ENCODE assay signal across 11 mouse cellular contexts in genomic region chr4:107822936-107823411, GRCm38 (mm10). TPM values are rescaled to one million over a fixed set of nuclear protein-coding genes. Genes with fewer than 3 reads are reported as not detected.
A peak's percentile ranks its signal among the peaks of the same experiment; 100 is the strongest.
DNase-seq lines count a peak whose midpoint lies in the region; ATAC-seq lines count a peak whose summit lies in the region.
"Had no signal": no experiment of that assay in that cellular context is flagged by ENCODE, and none has a peak within 500 bp of the region (broad histone marks: within the 10 kb centered on the region; RNA-seq: fewer than 3 reads in every experiment).

No protein-coding gene starts in this region.

- peaks cover 27% of the 10 kb centered on the region for H3K4me1 ChIP-seq in kidney, embryonic 15.5 days
- H3K4me1 ChIP-seq in embryonic facial prominence, embryonic 13.5 days, result peaks cover 41% of the 10 kb centered on the region
- peaks cover 96% of the 10 kb centered on the region for H3K4me1 ChIP-seq in hindbrain, embryonic 15.5 days (replicated peaks)
- H3K4me1 ChIP-seq in neural tube, embryonic 13.5 days (replicated peaks), result peaks cover 99% of the 10 kb centered on the region

- no peaks in the 10 kb centered on the region for H3K36me3 ChIP-seq in kidney, embryonic 15.5 days
- no peaks in the 10 kb centered on the region for H3K36me3 ChIP-seq in embryonic facial prominence, embryonic 13.5 days
- H3K36me3 ChIP-seq in hindbrain, embryonic 15.5 days, result no peaks in the 10 kb centered on the region
- peaks cover 14% of the 10 kb centered on the region; the same call in 1 of the 2 replicates for H3K36me3 ChIP-seq in neural tube, embryonic 13.5 days
- H3K36me3 ChIP-seq: liver, embryonic 13.5 days had no signal

- no peaks in the 10 kb centered on the region for H3K9me3 ChIP-seq in kidney, embryonic 15.5 days (replicated peaks)
- no peaks in the 10 kb centered on the region for H3K9me3 ChIP-seq in embryonic facial prominence, embryonic 13.5 days
- no peaks in the 10 kb centered on the region for H3K9me3 ChIP-seq in hindbrain, embryonic 15.5 days
- H3K9me3 ChIP-seq in neural tube, embryonic 13.5 days, result no peaks in the 10 kb centered on the region
- H3K9me3 ChIP-seq: G1E; liver, embryonic 13.5 days had no signal

- no peak overlapping the region for H3K9ac ChIP-seq in kidney, embryonic 15.5 days
- 0 out of 2 replicates have a peak overlapping the region, but pooled peaks have one; percentile 51 for H3K9ac ChIP-seq in embryonic facial prominence, embryonic 13.5 days
- peak overlapping the region; percentile 24; the same call in 1 of the 2 replicates for H3K9ac ChIP-seq in hindbrain, embryonic 15.5 days
- H3K9ac ChIP-seq in neural tube, embryonic 13.5 days, result peak overlapping the region; percentile 58
- H3K9ac ChIP-seq: liver, embryonic 13.5 days had no signal

- no peak overlapping the region for H3K27ac ChIP-seq in kidney, embryonic 15.5 days
- no peak overlapping the region for H3K27ac ChIP-seq in embryonic facial prominence, embryonic 13.5 days
- H3K27ac ChIP-seq in hindbrain, embryonic 15.5 days (replicated peaks), result peak overlapping the region; percentile 82
- H3K27ac ChIP-seq in neural tube, embryonic 13.5 days (replicated peaks), result peak overlapping the region; percentile 86
- H3K27ac ChIP-seq: liver, embryonic 13.5 days had no signal

- H3K4me2 ChIP-seq in kidney, embryonic 15.5 days, result peak overlapping the region; percentile 27; the same call in 1 of the 2 replicates
- H3K4me2 ChIP-seq in embryonic facial prominence, embryonic 13.5 days, result peak overlapping the region; percentile 40
- H3K4me2 ChIP-seq in hindbrain, embryonic 15.5 days, result peak overlapping the region; percentile 48
- peak overlapping the region; percentile 37 for H3K4me2 ChIP-seq in neural tube, embryonic 13.5 days
- H3K4me2 ChIP-seq: liver, embryonic 13.5 days had no signal

- H3K27me3 ChIP-seq in kidney, embryonic 15.5 days, result no peaks in the 10 kb centered on the region
- no peaks in the 10 kb centered on the region for H3K27me3 ChIP-seq in embryonic facial prominence, embryonic 13.5 days
- H3K27me3 ChIP-seq in hindbrain, embryonic 15.5 days, result no peaks in the 10 kb centered on the region
- no peaks in the 10 kb centered on the region for H3K27me3 ChIP-seq in neural tube, embryonic 13.5 days
- H3K27me3 ChIP-seq: liver, embryonic 13.5 days had no signal

- no peak overlapping the region for H3K4me3 ChIP-seq in kidney, embryonic 15.5 days (replicated peaks)
- H3K4me3 ChIP-seq in embryonic facial prominence, embryonic 13.5 days, result peak overlapping the region; percentile 25
- H3K4me3 ChIP-seq in hindbrain, embryonic 15.5 days, result peak overlapping the region; percentile 21
- H3K4me3 ChIP-seq in neural tube, embryonic 13.5 days, result peak overlapping the region; percentile 17
- H3K4me3 ChIP-seq: liver, embryonic 13.5 days had no signal

- DNase-seq in kidney, adult 9 months, result no peak
- no peak for DNase-seq in kidney, postnatal 10 days
- DNase-seq: liver, embryonic 13.5 days; thymus, postnatal 36 days had no signal

- ATAC-seq in kidney, embryonic 15.5 days (replicated peaks; ENCODE audit: low FRiP score), result no peak
- no peak for ATAC-seq in embryonic facial prominence, embryonic 13.5 days (ENCODE audit: insufficient number of reproducible peaks, insufficient read depth, low FRiP score, low TSS enrichment, low read depth)
- ATAC-seq in hindbrain, embryonic 15.5 days (ENCODE audit: low FRiP score, low read depth), result peak; percentile 28; the same call in 1 of the 2 replicates
- peak; percentile 51 for ATAC-seq in neural tube, embryonic 13.5 days (ENCODE audit: low read depth)
- ATAC-seq in inflammation-experienced regulatory T-cells, adult 6 months, result no peak
- ATAC-seq in cerebellum, adult (ENCODE audit: insufficient number of reproducible peaks, low FRiP score, low TSS enrichment), result no peak

- WGBS in kidney, embryonic 15.5 days, result 54% methylated on average over 9 of the region's 9 CpGs
- 45% methylated on average over 9 of the region's 9 CpGs for WGBS in embryonic facial prominence, embryonic 13.5 days
- WGBS in hindbrain, embryonic 15.5 days, result 19% methylated on average over 9 of the region's 9 CpGs
- WGBS in neural tube, embryonic 13.5 days, result 21% methylated on average over 9 of the region's 9 CpGs

RNA-seq across cellular contexts. Expression of gene Lrp8, which starts 20.9 kb away (rescaled TPM):
- polyA plus RNA-seq in kidney, embryonic 15.5 days (2015; fragmentation: Nextera tagmentation; extraction: Ambion mirVana), result 2.2 and 2.6 TPM in 2 replicates
- 4.0 and 4.1 TPM in 2 replicates for polyA plus RNA-seq in embryonic facial prominence, embryonic 13.5 days (2015; fragmentation: Nextera tagmentation; extraction: Ambion mirVana)
- polyA plus RNA-seq in hindbrain, embryonic 15.5 days (2015; fragmentation: Nextera tagmentation; extraction: Ambion mirVana), result 60.2 and 60.6 TPM in 2 replicates
- polyA plus RNA-seq in neural tube, embryonic 13.5 days (2015; fragmentation: Nextera tagmentation; extraction: Ambion mirVana), result 51.2 and 54.3 TPM in 2 replicates
- 1 to 10 TPM; 1.2 to 1.5 (median 1.2) TPM for polyA plus RNA-seq in inflammation-experienced regulatory T-cells, adult 6 months (2017; shearing (Covaris generic))

RNA-seq across cellular contexts. Expression of gene Magoh, which starts 56.6 kb away (rescaled TPM):
- 199 and 241 TPM in 2 replicates for polyA plus RNA-seq in kidney, embryonic 15.5 days (2015; fragmentation: Nextera tagmentation; extraction: Ambion mirVana)
- 214 and 216 TPM in 2 replicates for polyA plus RNA-seq in embryonic facial prominence, embryonic 13.5 days (2015; fragmentation: Nextera tagmentation; extraction: Ambion mirVana)
- 98.8 and 117 TPM in 2 replicates for polyA plus RNA-seq in hindbrain, embryonic 15.5 days (2015; fragmentation: Nextera tagmentation; extraction: Ambion mirVana)
- 146 and 149 TPM in 2 replicates for polyA plus RNA-seq in neural tube, embryonic 13.5 days (2015; fragmentation: Nextera tagmentation; extraction: Ambion mirVana)
- polyA plus RNA-seq in inflammation-experienced regulatory T-cells, adult 6 months (2017; shearing (Covaris generic)), result 100 to 1,000 TPM; 115 to 162 (median 117) TPM

Comparison
In these comparisons a context has a peak if more than half of its experiments do, and no peak if none do; other contexts are left out.
1. ATAC-seq: peak in hindbrain, embryonic 15.5 days (single experiment) and neural tube, embryonic 13.5 days (single experiment); none in kidney, embryonic 15.5 days (single experiment), embryonic facial prominence, embryonic 13.5 days (single experiment), inflammation-experienced regulatory T-cells, adult 6 months (single experiment) and cerebellum, adult (single experiment).
2. H3K27ac ChIP-seq: peak in hindbrain, embryonic 15.5 days (single experiment) and neural tube, embryonic 13.5 days (single experiment); none in kidney, embryonic 15.5 days (single experiment) and embryonic facial prominence, embryonic 13.5 days (single experiment).
3. RNA of gene Lrp8, which starts 20.9 kb away (polyA plus RNA-seq): 60.2 to 60.6 TPM in hindbrain, embryonic 15.5 days and 51.2 to 54.3 TPM in neural tube, embryonic 13.5 days; 4.0 to 4.1 TPM in embryonic facial prominence, embryonic 13.5 days, 2.2 to 2.6 TPM in kidney, embryonic 15.5 days and 1.2 to 1.5 TPM in inflammation-experienced regulatory T-cells, adult 6 months; every median in the first group is over 10 times any median in the second.
4. Peak in every context shown above with its lines, with median percentiles within 50 percentile points of each other: H3K4me2 ChIP-seq.